ENCODE assay signal across 9 mouse cellular contexts in genomic region chr10:120257231-120257630, GRCm38 (mm10). TPM values are rescaled to one million over a fixed set of nuclear protein-coding genes. Genes with fewer than 3 reads are reported as not detected.
DNase-seq lines count a peak whose midpoint lies in the region; ATAC-seq and TF ChIP-seq lines count a peak whose summit lies in the region.
"Had no signal": no experiment of that assay in that cellular context is flagged by ENCODE, and none has a peak within 500 bp of the region (broad histone marks: within the 10 kb centered on the region; RNA-seq: fewer than 3 reads in every experiment).

No protein-coding gene starts in this region.

- no peak overlapping the region for H3K9ac ChIP-seq in hindbrain, embryonic 11.5 days (ENCODE audit: low read depth, low read length)
- H3K9ac ChIP-seq in hindbrain, embryonic 13.5 days, result no peak overlapping the region

- no peak overlapping the region for H3K4me2 ChIP-seq in hindbrain, embryonic 11.5 days (replicated peaks; ENCODE audit: low read depth, low read length)
- no peak overlapping the region for H3K4me2 ChIP-seq in hindbrain, embryonic 13.5 days

- H3K9me3 ChIP-seq in hindbrain, embryonic 11.5 days (ENCODE audit: control insufficient read depth, low read length), result no peaks in the 10 kb centered on the region
- no peaks in the 10 kb centered on the region for H3K9me3 ChIP-seq in hindbrain, embryonic 13.5 days
- H3K9me3 ChIP-seq in G1E (replicated peaks), result no peaks in the 10 kb centered on the region

- peak; percentile 79 for DNase-seq in hindbrain, embryonic 11.5 days (ENCODE audit: low spot score)
- DNase-seq in G1E (ENCODE audit: low spot score), result no peak
- peak; percentile 25 for DNase-seq in c-Kit-positive CD71-positive TER-119-negative erythroid progenitor cells, embryonic 14.5 days (ENCODE audit: low read depth)
- peak; percentile 39 to 75 for DNase-seq in frontal cortex, postnatal 36 days (ENCODE audit: low spot score in 2 of 2)
- DNase-seq in layer of hippocampus, postnatal 14 days (ENCODE audit: low spot score in 2 of 2), result peak; percentile 14 to 52
- DNase-seq in mesoderm, embryonic 11.5 days (ENCODE audit: low read depth, low spot score), result peak; percentile 70
- peak; percentile 64 for DNase-seq in thymus, postnatal 4 days

- no peaks in the 10 kb centered on the region for H3K4me1 ChIP-seq in hindbrain, embryonic 11.5 days (replicated peaks; ENCODE audit: control insufficient read depth, insufficient read depth, low read length)
- H3K4me1 ChIP-seq in hindbrain, embryonic 13.5 days (replicated peaks), result peaks cover 5% of the 10 kb centered on the region; the same call in 1 of the 2 replicates
- H3K4me1 ChIP-seq in G1E (ENCODE audit: insufficient read depth, low read depth, low read length), result no peaks in the 10 kb centered on the region

- no peaks in the 10 kb centered on the region for H3K27me3 ChIP-seq in hindbrain, embryonic 11.5 days (ENCODE audit: control insufficient read depth, insufficient read depth, low read length)
- H3K27me3 ChIP-seq in hindbrain, embryonic 13.5 days, result no peaks in the 10 kb centered on the region
- H3K27me3 ChIP-seq in G1E (ENCODE audit: insufficient read depth, low read length), result no peaks in the 10 kb centered on the region

- H3K4me3 ChIP-seq in hindbrain, embryonic 11.5 days (ENCODE audit: low read depth, low read length), result no peak overlapping the region
- no peak overlapping the region for H3K4me3 ChIP-seq in hindbrain, embryonic 13.5 days
- H3K4me3 ChIP-seq in G1E (ENCODE audit: low read depth, low read length), result no peak overlapping the region
- H3K4me3 ChIP-seq: erythroblast, embryonic 14.5 days had no signal

- ATAC-seq in hindbrain, embryonic 11.5 days (ENCODE audit: low FRiP score), result no peak
- ATAC-seq in hindbrain, embryonic 13.5 days (ENCODE audit: low FRiP score), result no peak
- ATAC-seq in G1E (ENCODE audit: extremely low read depth, insufficient number of reproducible peaks, low FRiP score, poor library complexity, severe bottlenecking), result 0 out of 2 replicates have a peak, but pooled peaks have one; percentile 45

- TF ChIP-seq CTCF in G1E (IDR thresholded peaks at IDR 0.05; ENCODE audit: low read depth, low read length), result 0 out of 2 replicates have a peak, but pooled peaks have one; percentile 12

- 39% methylated on average over 11 of the region's 11 CpGs for WGBS in hindbrain, embryonic 11.5 days
- WGBS in hindbrain, embryonic 13.5 days, result 33% methylated on average over 11 of the region's 11 CpGs

- no peak overlapping the region for H3K27ac ChIP-seq in hindbrain, embryonic 11.5 days (ENCODE audit: low read depth, low read length)
- no peak overlapping the region for H3K27ac ChIP-seq in hindbrain, embryonic 13.5 days

- no peaks in the 10 kb centered on the region for H3K36me3 ChIP-seq in hindbrain, embryonic 11.5 days (ENCODE audit: control insufficient read depth, insufficient read depth, low read length)
- H3K36me3 ChIP-seq in hindbrain, embryonic 13.5 days, result no peaks in the 10 kb centered on the region
- no peaks in the 10 kb centered on the region for H3K36me3 ChIP-seq in G1E (replicated peaks)

RNA-seq across cellular contexts. Expression of gene Llph, which starts 30.4 kb away (rescaled TPM):
- polyA plus RNA-seq in hindbrain, embryonic 11.5 days (2014; fragmentation: Nextera tagmentation; extraction: Ambion mirVana), result 53.7 and 56.6 TPM in 2 replicates
- polyA plus RNA-seq in hindbrain, embryonic 13.5 days (2015; fragmentation: Nextera tagmentation; extraction: Ambion mirVana), result 44.0 and 46.8 TPM in 2 replicates
- 43.9 and 45.0 TPM in 2 replicates for total RNA-seq in G1E (2014; fragmentation: Nextera tagmentation)
- 62.2 and 87.9 TPM in 2 replicates for total RNA-seq in G1E (2017)
- polyA plus RNA-seq in G1E (2012), result 76.1 and 90.5 TPM in 2 replicates
- total RNA-seq in layer of hippocampus, postnatal 14 days (2021), result 10 to 100 TPM; 15.0 to 19.5 TPM

RNA-seq across cellular contexts. Expression of gene Irak3, which starts 55.3 kb away (rescaled TPM):
- 1.2 and 1.9 TPM in 2 replicates for polyA plus RNA-seq in hindbrain, embryonic 11.5 days (2014; fragmentation: Nextera tagmentation; extraction: Ambion mirVana)
- polyA plus RNA-seq in hindbrain, embryonic 13.5 days (2015; fragmentation: Nextera tagmentation; extraction: Ambion mirVana), result 0.36 and 0.48 TPM in 2 replicates
- total RNA-seq in G1E (2014; fragmentation: Nextera tagmentation), result 0.87 TPM in 1 of 2 replicates, not detected in the other
- 0.16 TPM in 1 of 2 replicates, not detected in the other for total RNA-seq in G1E (2017)
- polyA plus RNA-seq in G1E (2012), result 0.01 TPM in 1 of 2 replicates, not detected in the other
- under 1 TPM; 0.18 to 0.69 TPM for total RNA-seq in layer of hippocampus, postnatal 14 days (2021)
- polyA plus RNA-seq: erythroblast, embryonic 14.5 days had no signal

RNA-seq across cellular contexts. Expression of gene Tmbim4, which starts 55.8 kb away (rescaled TPM):
- polyA plus RNA-seq in hindbrain, embryonic 11.5 days (2014; fragmentation: Nextera tagmentation; extraction: Ambion mirVana), result 93.8 and 94.4 TPM in 2 replicates
- polyA plus RNA-seq in hindbrain, embryonic 13.5 days (2015; fragmentation: Nextera tagmentation; extraction: Ambion mirVana), result 106 and 107 TPM in 2 replicates
- total RNA-seq in G1E (2014; fragmentation: Nextera tagmentation) (70.1 and 74.0 TPM in 2 replicates), G1E (2017) (92.5 and 104 TPM in 2 replicates)
- 65.2 and 67.5 TPM in 2 replicates for polyA plus RNA-seq in G1E (2012)
- 10 to 100 TPM; 56.1 to 62.4 TPM for total RNA-seq in layer of hippocampus, postnatal 14 days (2021)
